Mouse (Mus musculus): Measurements from ENCODE around the gene Dennd6b.

Gene Dennd6b

GRCm38 (mm10) chr15:89196313-89196706 lies at the start of gene Dennd6b:
TSS of gene Dennd6b (minus strand) at chr15:89196496.
- DNase-seq = peak; percentile 94 to 95

- DNase-seq = no peak
Measured at GRCm38 (mm10) chr15:89241025-89241424, 44.7 kb upstream of the Dennd6b start.

DNA sequence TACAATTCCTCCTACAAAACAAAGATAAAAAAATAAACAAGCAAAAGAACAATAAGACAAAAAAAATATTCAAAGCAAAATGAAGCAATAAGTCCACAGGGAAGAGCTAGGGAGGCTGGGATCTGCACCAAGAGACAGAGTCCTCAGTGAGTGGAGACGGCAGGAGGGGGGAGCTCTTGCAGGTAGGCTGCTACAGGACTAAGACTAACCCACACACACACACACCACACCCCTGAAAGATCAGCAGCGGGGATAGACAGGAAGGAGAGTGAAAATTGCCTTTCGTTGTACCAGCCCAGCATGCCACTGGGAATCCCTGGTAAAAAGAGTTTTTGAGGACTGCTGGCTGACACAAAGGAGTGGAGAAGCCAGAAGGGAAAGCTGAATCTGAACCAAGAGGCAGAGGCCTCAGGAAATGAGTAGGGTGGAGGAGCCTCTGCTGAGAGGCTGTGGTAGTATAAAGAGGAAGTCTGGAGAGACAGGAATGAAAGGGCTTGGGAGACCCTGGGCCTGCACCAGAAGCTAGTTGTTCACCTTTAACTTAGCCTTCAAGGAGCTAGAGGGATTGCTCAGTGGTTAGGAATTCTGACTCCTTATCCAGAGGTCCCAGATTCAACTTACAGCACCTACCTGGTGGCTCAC lies 43.6 kb upstream of the Dennd6b start:
- no peak for DNase-seq

- DNase-seq = no peak
Measured at GRCm38 (mm10) chr15:89234052-89234451, 37.8 kb upstream of the Dennd6b start.

GRCm38 (mm10) chr15:89233586-89233985 lies 37.3 kb upstream of the Dennd6b start:
- no peak for DNase-seq

DNA sequence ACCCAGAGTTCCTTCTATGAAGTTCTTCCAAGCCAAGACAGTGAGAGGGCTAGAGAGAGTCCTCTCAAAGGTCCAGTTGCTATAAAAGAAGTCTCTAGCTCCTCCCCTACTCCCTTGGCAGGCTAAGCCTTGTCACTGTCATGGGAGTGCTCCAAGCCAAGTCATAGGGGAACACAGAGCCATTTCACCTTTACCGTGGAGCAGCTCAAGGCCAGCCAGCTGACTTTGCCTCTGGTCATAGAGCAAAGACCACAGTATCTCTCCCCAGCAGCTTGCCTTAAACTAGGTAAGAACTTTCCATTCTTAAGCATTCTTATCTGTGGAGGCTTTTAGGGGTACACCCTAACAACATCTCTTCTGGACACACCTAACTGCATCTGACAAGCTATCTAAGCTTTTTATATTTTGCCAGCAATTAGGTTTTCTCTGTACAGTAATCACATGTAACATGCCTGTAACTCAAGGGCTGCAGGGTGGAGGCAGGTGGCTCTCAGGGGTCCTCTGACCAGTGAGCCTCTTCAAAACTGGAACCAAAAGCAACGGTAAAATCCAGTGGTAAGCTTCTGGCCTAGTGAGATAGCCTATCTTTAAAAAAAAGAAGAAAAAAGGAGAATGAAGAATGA lies 19.4 kb upstream of the Dennd6b start:
- DNase-seq = no peak

DNA sequence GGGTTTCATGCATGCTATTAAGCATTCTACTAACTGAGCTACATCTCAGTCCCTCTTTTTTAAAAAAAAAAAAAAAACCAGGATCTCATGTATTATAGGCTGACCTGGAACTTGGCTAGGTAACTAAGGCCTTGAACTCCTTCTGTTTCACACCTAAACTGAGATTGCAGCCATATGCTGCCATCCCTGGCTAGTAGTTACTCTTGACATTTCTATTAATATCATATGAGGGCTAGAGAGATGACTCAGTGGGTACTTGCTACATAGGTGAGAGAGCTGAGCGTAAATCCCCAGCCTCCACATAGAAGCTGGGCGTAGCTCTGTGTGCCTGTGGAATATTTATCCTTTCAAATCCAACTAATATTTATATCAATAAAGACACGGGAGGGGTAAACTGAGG lies 18.7 kb upstream of the Dennd6b start:
- no peak for DNase-seq

- DNase-seq = no peak
Measured at GRCm38 (mm10) chr15:89213517-89213916, 17.2 kb upstream of the Dennd6b start.

- no peak for DNase-seq
Measured at GRCm38 (mm10) chr15:89212495-89212894, 16.2 kb upstream of the Dennd6b start.

DNA sequence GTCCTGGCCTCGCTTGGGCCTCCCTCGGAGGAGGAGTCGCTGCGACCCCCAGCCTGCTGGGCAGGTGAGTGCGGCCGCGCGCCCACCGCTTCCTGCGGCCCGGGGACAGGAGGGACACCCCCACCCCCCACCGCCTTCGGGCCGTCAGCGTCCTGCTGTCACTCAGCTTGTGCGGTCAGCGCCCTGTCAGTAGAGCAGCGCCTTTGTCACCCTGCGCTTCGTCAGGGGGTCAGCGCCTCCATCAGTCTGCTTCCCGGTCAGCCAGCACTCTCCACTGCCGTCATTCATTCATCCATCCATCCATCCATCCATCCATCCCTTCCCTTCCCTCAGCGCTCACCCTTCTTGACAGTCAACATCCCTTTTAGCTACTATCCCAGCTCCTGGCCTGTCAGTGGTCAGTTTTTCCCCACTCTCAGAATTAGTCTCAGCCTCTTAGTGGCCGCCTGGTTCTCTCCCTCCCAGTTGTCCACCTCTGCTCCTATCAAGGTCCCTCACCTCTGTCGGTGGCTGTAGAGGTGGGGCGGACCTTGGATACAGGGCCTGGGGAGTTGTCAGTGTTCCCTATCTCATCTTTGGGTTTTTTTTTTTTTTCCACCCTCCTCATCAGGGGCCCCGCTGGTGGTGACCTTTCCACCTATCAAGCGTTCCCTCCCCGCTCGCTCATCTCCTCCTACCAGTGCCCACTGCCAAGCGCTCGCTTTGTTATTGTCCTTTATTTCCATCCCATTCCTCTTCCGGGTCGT lies 15.6 kb upstream of the Dennd6b start:
- DNase-seq = no peak

DNA sequence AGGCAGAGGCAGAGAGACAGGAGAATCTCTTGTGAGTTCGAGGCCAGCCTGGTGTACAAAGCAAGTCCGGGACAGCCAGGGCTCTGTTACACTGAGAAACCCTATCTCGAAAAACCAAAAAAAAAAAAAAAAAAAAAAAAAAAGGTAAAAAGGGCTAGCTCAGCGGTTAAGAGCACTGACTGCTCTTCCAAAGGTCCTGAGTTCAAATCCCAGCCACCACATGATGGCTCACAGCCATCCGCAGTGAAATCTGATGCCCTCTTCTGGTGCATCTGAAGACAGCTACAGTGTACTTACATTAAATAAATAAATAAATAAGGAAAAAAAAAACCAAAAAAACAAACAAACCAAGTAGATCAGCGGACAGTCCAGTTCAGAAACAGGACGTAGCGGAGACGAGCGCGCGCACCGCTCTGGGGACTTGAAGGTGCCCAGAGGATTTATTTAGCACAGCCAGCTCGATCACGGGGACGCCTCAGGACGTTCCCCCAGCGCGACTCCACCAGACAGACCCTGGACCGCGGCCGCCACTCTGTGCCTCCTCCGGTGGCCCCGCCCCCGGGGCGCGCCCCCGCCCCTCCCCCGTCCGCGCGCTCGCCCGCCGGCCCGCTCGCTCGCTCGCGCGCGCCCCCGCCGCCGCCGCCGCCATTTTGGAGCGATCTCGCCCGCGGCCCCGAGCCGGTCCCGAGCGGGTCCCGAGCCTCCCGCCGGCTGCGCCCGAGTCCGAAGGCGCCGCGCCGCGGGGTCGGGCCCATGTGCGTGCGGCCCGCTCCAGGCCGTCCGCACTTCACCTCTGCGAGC lies 14.8 kb upstream of the Dennd6b start, which contains the start of gene Ppp6r2:
Gene Ppp6r2 (plus strand): TSS at position 639 of the 801 bp plus-strand sequence.
- peak; percentile 68 to 71 for DNase-seq

DNA sequence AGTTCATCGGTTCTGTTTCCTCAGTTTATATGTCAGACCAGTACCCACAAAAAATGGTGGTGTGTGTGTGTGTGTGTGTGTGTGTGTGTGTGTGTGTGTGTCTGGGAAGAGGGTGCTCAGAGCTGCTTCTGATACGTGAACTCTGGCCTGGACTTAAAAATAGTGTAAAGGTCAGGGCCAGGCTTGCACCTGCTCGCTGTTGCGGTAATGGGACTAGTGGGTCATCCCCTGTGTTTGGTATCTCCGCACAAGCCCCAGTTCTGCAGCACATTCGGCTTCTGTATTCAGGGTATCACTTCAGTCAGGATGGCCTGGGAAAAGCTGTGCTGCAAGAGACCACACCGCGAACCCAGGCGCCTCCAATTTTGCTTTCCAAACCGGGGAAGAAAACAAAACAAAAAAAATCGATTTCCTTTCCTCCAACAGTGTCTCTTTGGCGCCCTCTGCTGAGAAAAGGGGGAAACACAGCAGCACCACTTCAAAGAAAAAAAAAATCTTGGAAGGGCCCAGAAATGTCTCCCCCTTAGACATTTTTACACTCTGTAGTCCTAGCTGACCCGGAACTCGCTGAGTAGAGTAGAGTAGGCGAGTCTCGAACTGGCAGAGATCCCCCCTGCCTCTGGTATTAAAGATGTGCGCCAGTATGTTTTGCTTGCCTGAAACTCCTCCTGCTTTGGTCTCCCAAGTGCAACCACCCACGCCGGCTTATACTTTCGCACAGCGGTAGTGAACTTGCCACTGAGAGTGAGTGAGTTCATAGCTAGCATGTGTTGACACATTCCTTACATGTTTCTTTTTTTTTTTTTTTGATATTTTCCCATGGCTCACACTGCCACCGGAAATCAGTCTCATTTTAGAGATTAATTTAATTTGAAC lies 13.8 kb upstream of the Dennd6b start:
- DNase-seq = peak; percentile 48 to 79

GRCm38 (mm10) chr15:89207457-89207856 lies 11.2 kb upstream of the Dennd6b start:
- DNase-seq = no peak

DNA sequence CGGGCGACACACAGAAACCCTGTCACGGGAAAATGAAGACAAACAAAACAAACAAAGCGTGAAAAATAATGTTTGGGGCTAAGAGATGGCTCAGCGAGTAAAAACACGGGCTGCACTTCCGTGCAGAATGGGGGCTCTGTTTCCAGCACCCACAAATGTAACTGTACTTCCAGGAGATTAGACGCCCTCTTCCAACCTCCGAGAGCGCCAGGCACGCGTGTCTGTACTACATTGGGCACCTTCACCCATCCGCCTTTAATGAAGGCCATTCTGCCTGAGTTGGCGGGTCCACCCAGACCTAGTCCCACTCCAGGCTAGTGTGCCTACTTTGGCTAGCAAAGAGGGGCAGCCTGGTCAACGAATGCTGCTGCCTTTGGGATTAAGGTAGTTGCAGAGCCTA lies 760 bp upstream of the Dennd6b start:
- DNase-seq = no peak

- DNase-seq = peak; percentile 84 to 90
Measured at GRCm38 (mm10) chr15:89195690-89196312, 495 bp downstream of the Dennd6b start.

- DNase-seq = no peak
Measured at GRCm38 (mm10) chr15:89195261-89195681, 1.0 kb downstream of the Dennd6b start.

DNA sequence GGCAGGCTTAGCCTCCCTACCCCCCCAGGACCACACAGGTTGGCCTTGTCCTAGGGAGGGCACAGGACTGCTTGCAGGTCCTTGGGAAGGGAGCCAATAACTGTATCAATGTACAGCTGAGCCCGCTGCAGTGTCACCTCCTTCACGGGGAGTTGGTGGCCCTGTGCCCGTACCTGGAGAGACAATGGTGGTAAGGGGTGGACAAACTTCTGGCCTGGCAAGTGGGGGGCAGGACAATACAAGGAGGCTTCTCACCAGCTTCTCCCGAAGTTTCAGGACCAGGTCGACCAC lies 11.4 kb downstream of the Dennd6b start:
- DNase-seq = no peak

DNA sequence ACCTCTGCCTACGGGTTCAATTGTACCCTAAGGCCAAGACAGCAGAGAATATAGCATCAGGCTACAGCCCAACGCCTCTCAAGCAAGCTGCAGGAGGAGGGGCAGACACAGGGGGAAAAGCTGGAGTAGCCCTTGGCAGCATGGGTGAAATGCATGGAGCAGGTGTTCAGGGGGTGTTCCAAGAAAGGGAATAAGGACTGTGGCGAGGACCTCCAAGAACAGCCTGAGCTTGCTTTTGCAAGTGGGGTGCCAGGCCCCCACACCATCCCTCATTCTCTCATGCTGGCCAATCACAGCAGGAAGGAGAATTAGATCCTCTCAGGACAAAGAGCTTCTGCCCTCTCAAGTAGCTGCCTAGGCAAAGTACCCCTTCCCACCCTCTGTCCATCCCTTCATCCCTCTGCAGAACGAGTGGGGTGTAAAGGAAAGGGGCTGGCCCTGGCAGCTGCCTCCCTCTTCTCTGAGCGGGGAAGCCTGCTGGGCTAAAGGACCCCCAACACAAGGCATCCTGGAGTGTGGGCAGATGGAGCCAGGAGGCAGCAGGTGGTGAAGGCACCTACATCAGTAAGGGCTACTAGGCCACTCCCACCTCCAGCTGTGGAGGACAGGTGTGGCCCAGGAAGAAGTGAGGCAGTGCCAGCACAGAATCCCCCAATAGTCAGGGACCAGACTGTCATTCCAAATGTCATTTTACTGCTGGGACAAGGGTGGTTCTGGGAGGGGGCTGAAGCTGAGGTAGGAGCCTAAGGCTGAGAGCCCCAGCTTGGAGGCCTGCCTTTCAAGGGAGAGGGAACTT lies 12.0 kb downstream of the Dennd6b start:
- no peak for DNase-seq

DNA sequence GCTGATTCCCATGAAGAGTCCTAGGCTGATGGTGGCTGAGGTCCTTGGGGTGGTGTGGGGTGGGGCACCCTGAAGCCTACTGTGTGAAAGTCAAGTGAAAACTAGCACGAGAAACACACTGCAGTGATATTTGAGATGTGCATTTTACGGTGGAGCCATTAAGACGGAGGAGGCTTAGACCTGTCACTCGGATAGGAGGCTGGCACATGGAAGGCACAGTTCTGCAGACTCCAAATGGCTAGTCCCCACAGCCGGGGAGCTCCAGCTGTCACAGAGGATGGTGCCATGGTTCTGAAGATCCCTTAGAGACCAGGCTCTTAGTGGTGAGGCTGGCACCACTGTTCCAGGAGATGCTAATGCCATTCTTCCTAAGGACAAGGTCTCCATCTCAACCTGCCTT lies 13.5 kb downstream of the Dennd6b start:
- DNase-seq = no peak

GRCm38 (mm10) chr15:89182328-89182741 lies 14.0 kb downstream of the Dennd6b start:
- no peak for DNase-seq

Measured in thymus, adult 18-20 months (tissue).